25 mouse cellular contexts compared by ENCODE assay signal in the genomic region with DNA sequence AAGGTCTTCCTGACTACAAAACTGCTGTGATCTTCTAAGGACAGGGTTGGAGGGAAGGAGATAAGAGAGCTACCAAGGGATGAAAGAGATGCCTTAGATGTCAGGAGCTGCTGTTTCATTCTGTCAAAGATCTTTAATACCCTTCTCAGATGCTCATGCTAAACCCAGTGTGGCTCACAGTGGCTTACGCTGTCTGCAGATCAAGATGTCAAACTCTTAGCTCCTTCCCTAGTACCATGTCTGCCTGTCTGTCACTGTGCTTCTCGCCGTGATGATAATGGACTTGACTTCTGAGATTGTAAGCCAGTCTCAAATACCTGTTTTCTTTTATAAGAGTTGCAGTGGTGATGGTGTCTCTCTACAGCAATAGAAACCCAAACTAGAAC. TPM values are rescaled to one million over a fixed set of nuclear protein-coding genes. Genes with fewer than 3 reads are reported as not detected.
DNase-seq lines count a peak whose midpoint lies in the region; ATAC-seq and TF ChIP-seq lines count a peak whose summit lies in the region.
"Had no signal": no experiment of that assay in that cellular context is flagged by ENCODE, and none has a peak within 500 bp of the region (broad histone marks: within the 10 kb centered on the region; RNA-seq: fewer than 3 reads in every experiment).

No protein-coding gene starts in this region.

- H3K9ac ChIP-seq in forebrain, embryonic 15.5 days (replicated peaks): no peak overlapping the region
- H3K9ac ChIP-seq: embryonic facial prominence, embryonic 13.5 days; embryonic facial prominence, embryonic 15.5 days; forebrain, embryonic 12.5 days had no signal

- no peak for TF ChIP-seq CTCF in thymus, adult 2 months (IDR thresholded peaks at IDR 0.05; ENCODE audit: borderline replicate concordance, control insufficient read depth, extremely low read depth, insufficient read depth, low read length, poor library complexity)

- no peaks in the 10 kb centered on the region for H3K27me3 ChIP-seq in thymus, adult 2 months (ENCODE audit: control insufficient read depth, insufficient read depth, low read length)
- no peaks in the 10 kb centered on the region for H3K27me3 ChIP-seq in forebrain, embryonic 15.5 days
- H3K27me3 ChIP-seq: embryonic facial prominence, embryonic 13.5 days; embryonic facial prominence, embryonic 15.5 days; forebrain, embryonic 12.5 days had no signal

- H3K27ac ChIP-seq in thymus, adult 2 months (ENCODE audit: control insufficient read depth, insufficient read depth, low read length): peak overlapping the region; percentile 99
- H3K27ac ChIP-seq in forebrain, embryonic 15.5 days (replicated peaks): no peak overlapping the region
- H3K27ac ChIP-seq: embryonic facial prominence, embryonic 13.5 days; embryonic facial prominence, embryonic 15.5 days; forebrain, embryonic 10.5 days; forebrain, embryonic 12.5 days had no signal

- H3K36me3 ChIP-seq in thymus, adult 2 months (ENCODE audit: control insufficient read depth, insufficient read depth, low read length): no peaks in the 10 kb centered on the region
- no peaks in the 10 kb centered on the region for H3K36me3 ChIP-seq in forebrain, embryonic 15.5 days
- H3K36me3 ChIP-seq: embryonic facial prominence, embryonic 13.5 days; embryonic facial prominence, embryonic 15.5 days; forebrain, embryonic 10.5 days; forebrain, embryonic 12.5 days had no signal

- no peaks in the 10 kb centered on the region for H3K9me3 ChIP-seq in forebrain, embryonic 15.5 days
- H3K9me3 ChIP-seq: embryonic facial prominence, embryonic 13.5 days; embryonic facial prominence, embryonic 15.5 days had no signal

- no peak overlapping the region for H3K4me2 ChIP-seq in forebrain, embryonic 15.5 days (replicated peaks)
- H3K4me2 ChIP-seq: embryonic facial prominence, embryonic 13.5 days; embryonic facial prominence, embryonic 15.5 days; forebrain, embryonic 12.5 days had no signal

- peaks cover 54% of the 10 kb centered on the region for H3K4me1 ChIP-seq in thymus, adult 2 months (replicated peaks; ENCODE audit: control insufficient read depth, insufficient read depth, low read length)
- H3K4me1 ChIP-seq in forebrain, embryonic 15.5 days: no peaks in the 10 kb centered on the region
- H3K4me1 ChIP-seq: forebrain, embryonic 12.5 days had no signal

- DNase-seq in thymus, adult 2 months: no peak
- no peak for DNase-seq in thymus, postnatal 10 days (ENCODE audit: low spot score in 2 of 2)
- DNase-seq in thymus, postnatal 4 days: peak; percentile 42
- no peak for DNase-seq in thymus, postnatal 14 days
- peak; percentile 62 for DNase-seq in naive thymus-derived CD4-positive, alpha-beta T cell, adult 2 months (ENCODE audit: low read depth)
- DNase-seq: adrenal gland, adult 2 months; adrenal gland, postnatal 10 days; adrenal gland, postnatal 25 days; cerebellum, adult 11 months; cerebellum, adult 18-20 months; cerebellum, adult 8-10 months; cerebellum, adult 9-11 months; cerebellum, postnatal 14 days; cerebellum, postnatal 36 days; embryo, embryonic 11 days had no signal

- no peak overlapping the region for H3K4me3 ChIP-seq in thymus, adult 2 months (ENCODE audit: control insufficient read depth, insufficient read depth, low read length)
- no peak overlapping the region for H3K4me3 ChIP-seq in forebrain, embryonic 15.5 days
- H3K4me3 ChIP-seq: embryonic facial prominence, embryonic 13.5 days; embryonic facial prominence, embryonic 15.5 days; erythroblast, embryonic 14.5 days; forebrain, embryonic 10.5 days; forebrain, embryonic 12.5 days had no signal

- no peak for ATAC-seq in forebrain, embryonic 15.5 days (replicated peaks)
- ATAC-seq: forebrain, embryonic 14.5 days had no signal

- WGBS in thymus, adult 2 months: 53% methylated on average over 3 of the region's 3 CpGs
- 89% methylated on average over 3 of the region's 3 CpGs for WGBS in forebrain, embryonic 15.5 days

- no peak for TF ChIP-seq POLR2A in thymus, adult 2 months (IDR thresholded peaks at IDR 0.05; ENCODE audit: control insufficient read depth, extremely low read depth, insufficient read depth, low read length, poor library complexity)

RNA-seq across cellular contexts. Expression of gene Fam240a, which starts 8.0 kb away (rescaled TPM):
- polyA plus RNA-seq in thymus, adult 2 months (2012; rRNA removed): 0.74 and 1.7 TPM in 2 replicates
- polyA plus RNA-seq in forebrain, embryonic 15.5 days (2015; fragmentation: Nextera tagmentation; extraction: Ambion mirVana): not detected in 2 replicates
- polyA plus RNA-seq: adrenal gland, adult 2 months; brain, embryonic 14.5 days; C2C12; embryonic facial prominence, embryonic 11.5 days; embryonic facial prominence, embryonic 13.5 days; embryonic facial prominence, embryonic 15.5 days; erythroblast, embryonic 14.5 days; forebrain, embryonic 10.5 days; forebrain, embryonic 12.5 days; forebrain, embryonic 14.5 days had no signal

RNA-seq across cellular contexts. Expression of gene Tmie, which starts 28.7 kb away (rescaled TPM):
- polyA plus RNA-seq in thymus, adult 2 months (2012; rRNA removed): 11.3 and 12.3 TPM in 2 replicates
- 0.92 and 1.2 TPM in 2 replicates for polyA plus RNA-seq in forebrain, embryonic 15.5 days (2015; fragmentation: Nextera tagmentation; extraction: Ambion mirVana)
- polyA plus RNA-seq: C2C12; erythroblast, embryonic 14.5 days had no signal

RNA-seq across cellular contexts. Expression of gene Als2cl, which starts 29.0 kb away (rescaled TPM):
- 142 and 145 TPM in 2 replicates for polyA plus RNA-seq in thymus, adult 2 months (2012; rRNA removed)
- polyA plus RNA-seq in forebrain, embryonic 15.5 days (2015; fragmentation: Nextera tagmentation; extraction: Ambion mirVana): 0.60 and 0.74 TPM in 2 replicates

RNA-seq across cellular contexts. Expression of gene Tdgf1, which starts 37.3 kb away (rescaled TPM):
- 0.47 and 0.66 TPM in 2 replicates for polyA plus RNA-seq in thymus, adult 2 months (2012; rRNA removed)
- not detected in 2 replicates for polyA plus RNA-seq in forebrain, embryonic 15.5 days (2015; fragmentation: Nextera tagmentation; extraction: Ambion mirVana)
- polyA plus RNA-seq: adrenal gland, adult 2 months; brain, embryonic 14.5 days; C2C12; embryonic facial prominence, embryonic 11.5 days; erythroblast, embryonic 14.5 days; forebrain, embryonic 12.5 days; forebrain, embryonic 14.5 days had no signal

RNA-seq across cellular contexts. Expression of gene Lrrc2, which starts 42.7 kb away (rescaled TPM):
- polyA plus RNA-seq in thymus, adult 2 months (2012; rRNA removed): 0.03 and 1.1 TPM in 2 replicates
- polyA plus RNA-seq in forebrain, embryonic 15.5 days (2015; fragmentation: Nextera tagmentation; extraction: Ambion mirVana): 0.13 and 0.36 TPM in 2 replicates
- polyA plus RNA-seq: erythroblast, embryonic 14.5 days; forebrain, embryonic 12.5 days had no signal

Comparison
In these comparisons a context has a peak if more than half of its experiments do, and no peak if none do; other contexts are left out.
1. DNase-seq: peak in thymus, postnatal 4 days (single experiment) and naive thymus-derived CD4-positive, alpha-beta T cell, adult 2 months (single experiment); none in thymus, adult 2 months (single experiment), thymus, postnatal 10 days (0 of 2) and thymus, postnatal 14 days (single experiment).
2. RNA of gene Als2cl, which starts 29.0 kb away (polyA plus RNA-seq): 142 to 145 TPM in thymus, adult 2 months; 0.60 to 0.74 TPM in forebrain, embryonic 15.5 days; every median in the first group is over 10 times any median in the second.